Comparison of ENCODE assay signal across 9 mouse cellular contexts in the genomic region with DNA sequence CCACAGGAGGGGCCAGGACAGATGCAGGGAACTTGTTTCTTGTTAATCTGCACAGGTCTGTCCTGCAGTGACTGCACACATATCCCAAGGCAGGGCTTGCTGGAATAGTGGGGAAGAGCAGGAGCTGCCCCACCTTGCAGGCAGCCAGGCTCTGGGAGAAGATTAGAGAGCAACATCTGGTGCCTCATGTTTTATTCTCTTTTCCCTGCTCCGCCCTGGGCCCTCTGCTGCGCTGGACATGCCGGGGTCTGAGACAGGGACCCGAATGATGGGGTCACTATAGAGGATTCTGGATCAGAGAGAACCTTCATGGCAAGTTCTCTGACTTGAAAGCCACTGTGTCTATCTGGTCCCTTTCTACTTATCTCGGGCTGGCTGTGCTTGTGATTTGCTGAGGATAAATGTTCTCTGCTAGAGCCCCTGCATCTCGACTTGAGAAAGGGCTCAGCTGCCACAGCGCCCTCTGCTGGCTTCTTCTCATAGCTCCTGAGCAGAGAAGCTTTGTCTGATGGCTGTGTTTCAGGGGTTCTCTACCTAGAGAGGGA.
DNase-seq lines count a peak whose midpoint lies in the region; ATAC-seq and TF ChIP-seq lines count a peak whose summit lies in the region.
"Had no signal": no experiment of that assay in that cellular context is flagged by ENCODE, and none has a peak within 500 bp of the region (broad histone marks: within the 10 kb centered on the region; RNA-seq: fewer than 3 reads in every experiment).

No protein-coding gene starts in this region.

- no peak overlapping the region for H3K9ac ChIP-seq in forebrain, embryonic 12.5 days
- H3K9ac ChIP-seq in lung, embryonic 14.5 days = no peak overlapping the region
- H3K9ac ChIP-seq: heart, embryonic 15.5 days had no signal

- peaks cover 3% of the 10 kb centered on the region; the same call in 1 of the 2 replicates for H3K27me3 ChIP-seq in forebrain, embryonic 12.5 days
- H3K27me3 ChIP-seq in lung, embryonic 14.5 days (ENCODE audit: insufficient read depth, low read length) = no peaks in the 10 kb centered on the region
- H3K27me3 ChIP-seq: heart, embryonic 15.5 days had no signal

- 49% methylated on average over 7 of the region's 7 CpGs for WGBS in forebrain, embryonic 12.5 days
- WGBS in lung, embryonic 14.5 days = 45% methylated on average over 7 of the region's 7 CpGs

- H3K9me3 ChIP-seq in forebrain, embryonic 12.5 days = no peaks in the 10 kb centered on the region
- no peaks in the 10 kb centered on the region for H3K9me3 ChIP-seq in lung, embryonic 14.5 days (ENCODE audit: low read depth, low read length)
- H3K9me3 ChIP-seq: heart, embryonic 15.5 days had no signal

- peak; percentile 81 for ATAC-seq in forebrain, embryonic 12.5 days (ENCODE audit: low FRiP score)
- peak; percentile 58 for ATAC-seq in lung, embryonic 14.5 days (ENCODE audit: insufficient read depth)

- no peak overlapping the region for H3K4me3 ChIP-seq in forebrain, embryonic 12.5 days (replicated peaks)
- H3K4me3 ChIP-seq in lung, embryonic 14.5 days (ENCODE audit: low read depth, low read length) = no peak overlapping the region
- H3K4me3 ChIP-seq: heart, embryonic 15.5 days had no signal

- H3K27ac ChIP-seq in forebrain, embryonic 12.5 days = no peak overlapping the region
- H3K27ac ChIP-seq in lung, embryonic 14.5 days (ENCODE audit: low read depth) = no peak overlapping the region
- H3K27ac ChIP-seq: heart, embryonic 15.5 days had no signal

- DNase-seq in MEL-GATA-1-ER (ENCODE audit: extremely low read depth, low read depth) = peak; percentile 17
- DNase-seq in c-Kit-positive CD71-positive TER-119-positive erythroid progenitor cells, embryonic 14.5 days (ENCODE audit: low spot score) = peak; percentile 53
- DNase-seq in heart, postnatal 4 days = peak; percentile 83
- DNase-seq in layer of hippocampus, adult 11-12 months (ENCODE audit: low spot score) = peak; percentile 81
- DNase-seq in lung, embryonic 14.5 days = peak; percentile 94
- peak; percentile 65 for DNase-seq in ovary, postnatal 14 days (ENCODE audit: low spot score)
- peak; percentile 53 for DNase-seq in thymus, postnatal 25 days

- H3K4me2 ChIP-seq in forebrain, embryonic 12.5 days = no peak overlapping the region
- H3K4me2 ChIP-seq in lung, embryonic 14.5 days = no peak overlapping the region
- H3K4me2 ChIP-seq: heart, embryonic 15.5 days had no signal

- TF ChIP-seq CTCF in lung, embryonic 14.5 days (IDR thresholded peaks at IDR 0.05; ENCODE audit: low read depth) = peak; percentile 87

- no peaks in the 10 kb centered on the region for H3K36me3 ChIP-seq in forebrain, embryonic 12.5 days (replicated peaks)
- no peaks in the 10 kb centered on the region for H3K36me3 ChIP-seq in lung, embryonic 14.5 days (ENCODE audit: insufficient read depth)
- H3K36me3 ChIP-seq: heart, embryonic 15.5 days had no signal

- peaks cover 5% of the 10 kb centered on the region; the same call in 1 of the 2 replicates for H3K4me1 ChIP-seq in forebrain, embryonic 12.5 days
- H3K4me1 ChIP-seq in lung, embryonic 14.5 days (ENCODE audit: insufficient read depth) = no peaks in the 10 kb centered on the region
- H3K4me1 ChIP-seq: heart, embryonic 15.5 days had no signal

Comparison
In these comparisons a context has a peak if more than half of its experiments do, and no peak if none do; other contexts are left out.
1. DNase-seq: peak in every context shown above with its lines; median percentile 94 in lung, embryonic 14.5 days; 83 in heart, postnatal 4 days; 81 in layer of hippocampus, adult 11-12 months; 65 in ovary, postnatal 14 days; 53 in c-Kit-positive CD71-positive TER-119-positive erythroid progenitor cells, embryonic 14.5 days; 53 in thymus, postnatal 25 days; 17 in MEL-GATA-1-ER.